Mouse (Mus musculus) cortical plate, adult 2 months (tissue): ENCODE measurements at regions not wholly inside any gene's neighbourhood (a gene's known extent, or its start where the extent isn't known, plus 50 kb on each side); places are given as distances from the start of the nearest gene placed in this dataset.

ENCODE experiments used
- CTCF ChIP-seq: fragments of 200-500 bp; IDR thresholded peaks from 2 replicates; pipeline ENCODE4 v1.5.1; 2011; ENCODE audit warnings: mild to moderate bottlenecking, control low read depth, low read length; ENCODE audit not compliant: insufficient read depth; ENCODE audit errors: extremely low read depth
- POLR2A ChIP-seq: fragments of 200-500 bp; IDR thresholded peaks from 2 replicates; pipeline ENCODE4 v1.6.1; 2011; ENCODE audit warnings: mild to moderate bottlenecking, low read length, control low read depth; ENCODE audit not compliant: insufficient read depth; ENCODE audit errors: extremely low read depth

DNA sequence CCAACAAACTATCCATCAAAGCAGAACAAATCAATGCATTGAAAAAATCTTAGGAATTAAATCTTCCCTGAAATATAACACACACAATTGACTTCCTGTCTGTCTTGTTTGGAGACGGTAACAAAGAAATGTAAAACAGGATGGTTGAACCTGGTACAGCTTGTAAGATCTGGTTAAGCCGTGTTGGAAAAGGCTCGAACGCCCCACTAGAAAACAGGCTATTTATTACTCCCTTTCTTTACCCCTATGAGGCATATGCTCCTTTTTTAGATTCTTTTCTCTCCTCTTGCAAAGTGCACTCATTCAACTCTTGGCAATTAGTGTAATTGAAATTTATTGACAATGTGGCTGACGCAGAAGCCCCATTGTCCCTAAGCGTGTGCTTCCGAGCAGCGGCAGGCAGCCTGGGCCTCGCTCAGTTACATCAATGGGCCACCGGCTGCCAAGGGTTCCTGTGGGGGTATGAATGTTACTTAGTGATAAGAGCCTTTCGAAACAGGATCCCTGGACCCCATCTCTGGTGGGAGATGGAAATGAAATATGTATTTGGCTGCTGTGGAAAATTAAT, 297.2 kb upstream of the Adamts16 start:
- no peak for TF ChIP-seq POLR2A
- no peak for TF ChIP-seq CTCF
